Mouse (Mus musculus) cerebellum, adult 18-20 months (tissue): ENCODE measurements around the gene Slc9a5.

ENCODE experiments used
- DNase-seq, 2 experiments: peaks; one replicate each; pipeline ENCODE4 v3.0.0; 2021

The Slc9a5 gene

DNA sequence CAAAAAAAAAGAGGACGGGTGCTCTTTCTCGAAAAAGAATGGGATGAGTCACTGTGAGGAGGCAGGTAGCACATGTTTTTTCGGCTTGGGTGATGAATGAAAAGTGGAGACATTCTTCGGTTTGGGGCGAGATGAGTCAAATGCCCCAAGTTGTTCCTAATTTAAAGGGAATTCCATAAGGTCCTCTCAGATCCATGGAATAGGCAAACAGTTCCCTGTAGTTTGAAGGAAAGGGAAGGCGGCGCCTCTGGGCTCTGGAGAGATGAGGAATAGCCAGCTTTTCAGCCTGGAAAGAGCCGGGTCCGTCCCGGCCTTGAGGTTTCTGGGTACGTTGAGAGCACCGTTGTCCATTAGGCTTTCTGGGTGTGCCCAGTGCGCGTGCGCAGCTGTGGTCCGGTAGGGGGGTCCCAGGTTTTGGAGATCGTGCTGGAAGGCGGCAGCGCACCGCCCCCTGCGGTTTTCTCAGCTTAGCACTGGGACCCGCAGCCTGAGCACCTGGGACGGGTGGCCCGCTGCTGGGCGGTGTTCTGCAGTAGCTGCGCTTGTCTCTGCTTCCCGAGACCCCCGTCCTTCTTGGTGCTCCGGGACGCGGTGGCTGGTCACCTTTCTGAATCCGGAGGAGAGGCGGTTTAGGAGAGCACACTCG lies at the start of gene Slc9a5:
Gene Slc9a5 (plus strand): TSS at position 394 of the 646 bp plus-strand sequence.
- peak; percentile 64 to 75 for DNase-seq

DNA sequence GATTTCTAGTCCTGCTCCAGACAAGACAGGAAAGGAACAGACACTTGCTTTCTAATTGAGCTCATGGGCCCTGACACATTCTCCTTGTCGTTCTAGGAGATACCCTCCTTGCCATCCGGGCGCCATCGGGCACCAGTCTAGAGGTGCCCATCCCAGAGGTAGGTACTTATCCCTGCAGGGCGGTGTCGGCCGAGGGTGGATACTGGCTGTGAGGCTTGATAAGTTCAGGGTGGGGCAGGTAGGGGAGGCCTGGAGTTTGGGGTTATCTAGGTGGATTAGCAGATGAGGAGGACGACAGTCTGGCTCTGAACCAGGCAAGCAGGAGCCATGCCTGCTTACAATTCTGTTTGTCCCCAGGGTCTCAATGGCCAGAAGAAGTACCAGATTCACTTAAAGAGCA lies 48.7 kb upstream of the Slc9a5 start:
- DNase-seq: no peak

DNA sequence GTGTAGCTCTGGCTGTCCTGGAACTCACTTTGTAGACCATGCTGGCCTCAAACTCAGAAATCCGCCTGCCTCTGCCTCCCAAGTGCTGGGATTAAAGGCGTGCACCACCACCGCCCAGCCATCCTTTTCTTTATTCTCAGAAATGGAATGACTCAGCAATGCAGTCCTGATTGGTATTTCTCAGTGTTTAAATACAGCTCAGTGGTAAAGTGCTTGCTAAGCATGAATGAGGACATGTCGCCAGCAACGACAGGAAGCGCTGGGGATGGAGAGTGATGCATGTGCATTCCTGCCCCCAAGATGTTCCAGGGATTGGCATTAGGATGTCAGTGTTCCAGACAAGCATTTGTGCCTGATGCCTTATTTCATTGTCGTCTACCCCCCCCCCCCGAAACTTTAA lies 45.2 kb upstream of the Slc9a5 start:
- DNase-seq: no peak

DNA sequence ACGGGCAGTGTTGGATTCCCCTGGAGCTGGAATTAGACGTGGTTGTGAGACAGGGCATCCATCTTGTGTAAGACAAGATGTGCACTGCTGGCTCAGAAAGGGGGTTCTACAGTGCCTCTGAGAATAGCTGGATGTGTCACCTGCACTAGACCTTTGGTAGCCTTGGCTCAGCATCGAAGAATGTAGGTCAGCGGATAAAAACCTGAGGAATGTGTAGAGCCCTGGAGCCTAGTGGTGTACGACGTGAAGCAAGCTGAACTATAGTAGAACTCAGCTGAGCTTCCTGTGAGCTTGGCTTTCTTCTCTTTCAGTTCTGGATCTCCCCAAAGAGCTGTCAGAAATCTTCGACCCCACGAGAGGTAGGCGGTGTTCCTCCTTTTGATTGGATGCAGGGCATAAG lies 44.8 kb upstream of the Slc9a5 start:
- no peak for DNase-seq

DNA sequence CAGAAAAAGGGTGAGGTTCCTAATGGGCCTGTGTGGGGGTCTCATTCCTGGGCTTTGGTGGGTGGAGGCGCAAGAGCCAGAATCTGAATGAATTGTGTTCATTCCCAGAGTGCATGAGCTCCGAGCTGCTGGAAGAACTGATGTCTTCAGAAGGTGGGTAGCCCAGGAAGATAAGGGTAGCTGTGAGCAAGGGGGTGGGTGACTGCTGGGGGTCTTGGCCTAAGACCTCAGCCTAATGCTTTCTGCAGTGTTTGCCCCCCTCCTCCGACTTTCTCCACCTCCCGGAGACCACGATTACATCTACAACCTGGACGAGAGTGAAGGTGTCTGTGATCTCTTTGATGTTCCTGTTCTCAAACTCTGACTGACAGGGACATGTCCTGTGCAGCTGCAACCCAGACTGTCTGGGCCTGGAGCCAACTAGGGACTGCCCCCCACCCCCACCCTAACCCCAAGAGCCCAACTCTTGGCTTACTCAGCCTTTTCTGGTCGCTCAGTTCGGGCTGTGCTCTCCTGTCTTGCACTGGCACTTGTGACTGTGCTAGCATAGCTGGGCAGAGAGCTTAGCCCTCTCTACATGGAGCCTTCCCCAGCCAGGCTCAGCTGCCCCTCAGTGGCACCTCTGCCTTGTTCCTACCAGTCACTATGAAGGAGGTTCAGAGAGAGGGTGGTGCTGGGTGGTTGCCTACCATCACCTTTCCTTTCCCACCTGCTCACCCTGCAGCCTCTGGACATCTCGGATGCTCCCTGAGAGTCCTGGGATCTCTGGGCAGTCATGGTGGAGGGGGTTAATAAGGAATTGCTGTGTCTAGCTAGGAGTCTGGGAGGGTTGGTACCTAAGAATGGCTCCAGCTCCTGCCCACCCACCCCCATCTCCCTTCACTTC lies 44.1 kb upstream of the Slc9a5 start:
- DNase-seq: no peak

DNA sequence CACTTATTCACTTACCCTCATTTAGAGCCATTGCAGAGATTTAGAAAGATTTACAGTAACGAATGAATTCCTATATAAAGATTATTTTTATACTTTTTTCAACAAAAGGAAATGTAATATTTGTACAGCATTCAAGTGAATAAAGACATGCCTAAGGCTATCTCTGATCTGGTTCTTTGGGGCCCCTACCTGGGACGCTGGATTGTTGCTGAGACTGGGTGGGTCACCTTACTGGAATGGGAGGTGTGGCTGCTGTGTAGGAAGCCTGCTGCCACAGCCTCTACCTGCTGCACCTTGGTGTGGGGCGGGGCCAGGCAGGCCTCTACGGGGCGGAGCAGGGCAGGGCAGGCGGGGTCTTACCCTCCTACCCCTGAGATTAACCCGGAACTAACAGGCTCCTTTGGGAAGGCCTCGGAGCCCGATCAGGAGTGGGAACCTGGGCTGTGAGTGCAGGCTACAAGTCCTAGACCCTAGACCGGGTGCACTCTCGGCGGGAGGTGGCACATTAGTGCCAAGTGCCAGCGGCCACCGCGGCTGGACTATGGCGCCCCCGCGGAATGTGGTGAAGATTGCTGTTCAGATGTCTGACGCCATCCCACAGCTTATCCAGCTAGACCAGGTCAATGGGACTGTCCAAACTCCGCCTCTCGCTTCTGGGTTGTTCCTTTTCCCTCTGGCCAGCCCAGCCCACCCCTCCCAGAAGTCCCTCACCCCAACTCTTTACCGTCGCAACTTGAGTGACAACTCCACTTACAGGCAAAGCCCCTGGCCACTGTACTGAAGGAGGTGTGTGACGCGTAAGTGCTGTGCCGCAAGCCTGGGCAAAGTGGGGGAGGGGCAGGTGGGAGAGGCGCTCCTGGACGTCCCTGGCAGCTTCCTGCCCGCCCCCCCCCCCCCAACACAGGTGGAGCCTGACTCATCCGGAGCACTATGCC lies 43.2 kb upstream of the Slc9a5 start, which contains the start of gene Elmo3:
Gene Elmo3 (plus strand): TSS at position 391 of the 935 bp plus-strand sequence.
- peak; percentile 76 to 80 for DNase-seq

DNA sequence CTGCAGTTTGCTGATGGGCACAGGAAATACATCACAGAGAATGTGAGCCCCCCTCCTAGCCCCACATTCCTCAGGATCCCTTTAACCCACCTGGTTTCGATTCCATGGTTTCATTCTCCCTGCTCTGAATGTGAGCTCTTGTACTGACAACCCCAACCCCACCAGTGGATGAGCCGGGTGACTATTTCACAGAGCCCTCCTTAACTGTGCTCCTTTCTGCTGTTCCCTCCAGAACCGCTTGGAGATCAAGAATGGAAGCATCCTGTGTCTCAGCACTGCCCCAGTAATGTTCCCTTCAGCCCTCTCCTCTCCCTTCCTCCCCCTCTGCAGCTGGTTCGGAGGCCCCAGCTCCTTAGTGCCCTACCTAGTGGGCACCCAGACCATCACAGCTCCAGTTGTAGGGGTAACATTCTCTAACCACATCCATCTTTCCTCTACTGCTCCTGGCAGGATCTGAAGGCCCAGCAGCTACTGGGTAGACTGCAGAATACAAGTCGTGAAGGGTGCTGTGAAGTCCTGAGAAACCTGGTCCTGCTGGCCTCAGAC lies 42.4 kb upstream of the Slc9a5 start:
- DNase-seq: peak in 1 of 2 experiments; percentile 39

DNA sequence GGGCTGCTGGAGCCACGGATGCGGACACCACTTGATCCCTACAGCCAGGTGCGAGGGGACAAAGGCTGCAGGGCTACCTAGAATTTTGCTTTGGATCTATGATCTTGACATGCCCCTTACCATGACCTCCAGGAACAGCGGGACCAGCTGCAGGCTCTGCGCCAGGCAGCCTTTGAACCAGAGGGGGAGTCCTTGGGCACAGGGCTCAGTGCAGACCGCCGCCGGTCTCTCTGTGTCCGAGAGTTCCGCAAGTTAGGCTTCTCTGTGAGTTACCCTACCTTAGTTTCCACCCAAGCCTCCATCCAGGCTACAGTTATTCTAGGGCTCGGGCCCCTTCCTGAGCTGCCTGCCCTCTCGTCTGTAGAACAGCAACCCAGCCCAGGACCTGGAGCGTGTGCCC lies 41.0 kb upstream of the Slc9a5 start:
- peak in 1 of 2 experiments; percentile 37 for DNase-seq

DNA sequence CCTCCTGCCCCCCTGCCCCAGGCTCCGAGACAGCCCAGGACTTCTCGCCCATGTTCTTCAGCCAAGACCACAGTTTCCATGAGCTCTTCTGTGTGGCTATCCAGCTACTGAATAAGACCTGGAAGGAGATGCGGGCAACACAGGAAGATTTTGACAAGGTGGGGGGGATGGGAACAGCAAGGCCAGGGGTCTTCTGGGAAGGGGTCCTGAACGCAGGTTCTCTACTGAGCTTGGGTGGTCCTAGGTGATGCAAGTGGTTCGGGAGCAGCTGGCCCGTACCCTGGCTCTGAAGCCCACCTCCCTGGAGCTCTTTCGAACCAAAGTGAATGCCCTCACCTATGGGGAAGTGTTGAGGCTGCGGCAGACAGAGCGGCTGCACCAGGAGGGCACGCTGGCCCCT lies 40.2 kb upstream of the Slc9a5 start:
- peak in 1 of 2 experiments; percentile 43 for DNase-seq

DNA sequence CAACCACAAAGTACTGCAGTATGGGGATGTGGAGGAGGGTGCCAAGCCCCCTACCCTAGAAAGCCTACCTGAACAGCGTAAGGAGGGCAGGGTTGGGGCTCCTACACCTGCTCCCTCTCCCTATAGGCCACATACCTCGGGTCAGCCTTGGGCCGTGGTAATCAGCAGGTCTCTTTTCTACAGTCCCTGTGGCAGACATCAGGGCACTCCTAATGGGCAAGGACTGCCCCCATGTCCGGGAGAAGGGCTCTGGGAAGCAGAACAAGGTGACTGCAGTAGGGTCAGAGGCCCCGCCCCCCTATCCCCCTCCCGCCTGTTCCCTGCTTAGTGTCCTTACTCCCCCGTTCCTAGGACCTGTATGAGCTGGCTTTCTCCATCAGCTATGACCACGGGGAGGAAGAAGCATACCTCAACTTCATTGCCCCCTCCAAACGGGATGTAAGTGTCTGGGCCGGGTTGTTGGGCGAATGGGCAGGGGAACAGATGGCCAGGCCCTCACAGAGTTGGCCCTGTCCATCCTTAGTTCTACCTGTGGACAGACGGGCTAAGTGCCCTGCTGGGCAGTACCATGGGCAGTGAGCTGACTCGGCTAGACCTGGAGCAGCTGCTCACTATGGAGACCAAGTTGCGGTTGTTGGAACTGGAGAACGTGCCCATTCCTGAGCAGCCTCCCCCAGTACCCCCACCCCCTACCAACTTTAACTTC lies 39.3 kb upstream of the Slc9a5 start:
- DNase-seq: peak; percentile 93 to 95

DNA sequence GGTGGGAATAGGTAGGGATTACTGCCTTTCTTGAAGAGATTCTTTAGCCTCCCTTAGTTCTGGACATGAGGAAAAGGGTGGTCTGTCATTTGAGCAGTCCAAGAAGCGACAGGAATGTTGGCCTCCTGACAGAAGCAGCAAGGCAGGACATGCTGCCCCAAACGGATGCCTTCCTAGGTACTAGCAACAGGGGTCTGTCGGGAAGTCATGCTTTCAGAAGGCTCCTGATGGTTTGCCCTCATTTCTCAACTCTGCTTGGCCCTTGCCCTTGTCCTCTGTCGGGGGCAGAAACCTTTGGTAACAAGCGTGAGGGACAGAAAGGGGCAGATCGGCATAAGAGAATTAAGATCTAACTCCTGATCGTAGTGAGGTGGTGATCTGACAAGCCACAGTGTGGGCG lies 38.5 kb upstream of the Slc9a5 start:
- DNase-seq: peak in 1 of 2 experiments; percentile 46

DNA sequence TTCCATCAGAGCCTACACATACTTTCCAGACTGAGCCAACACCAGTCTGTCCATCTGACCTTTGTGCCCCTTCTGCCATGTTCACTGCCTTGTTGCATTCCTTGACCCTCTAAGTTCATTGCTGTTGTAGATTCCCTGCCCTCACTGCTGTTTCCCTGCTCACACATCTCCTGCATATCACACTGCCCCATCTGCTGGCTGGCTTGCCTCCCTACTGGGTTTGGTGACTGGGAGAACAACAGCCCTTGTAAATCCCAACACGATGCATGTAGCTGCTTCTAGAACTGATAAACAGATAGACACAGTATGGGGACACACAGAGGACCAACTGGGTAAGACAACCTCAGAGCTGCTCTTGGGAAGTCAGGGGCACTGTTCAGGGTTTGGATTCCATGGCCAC lies 36.9 kb upstream of the Slc9a5 start:
- DNase-seq: no peak

DNA sequence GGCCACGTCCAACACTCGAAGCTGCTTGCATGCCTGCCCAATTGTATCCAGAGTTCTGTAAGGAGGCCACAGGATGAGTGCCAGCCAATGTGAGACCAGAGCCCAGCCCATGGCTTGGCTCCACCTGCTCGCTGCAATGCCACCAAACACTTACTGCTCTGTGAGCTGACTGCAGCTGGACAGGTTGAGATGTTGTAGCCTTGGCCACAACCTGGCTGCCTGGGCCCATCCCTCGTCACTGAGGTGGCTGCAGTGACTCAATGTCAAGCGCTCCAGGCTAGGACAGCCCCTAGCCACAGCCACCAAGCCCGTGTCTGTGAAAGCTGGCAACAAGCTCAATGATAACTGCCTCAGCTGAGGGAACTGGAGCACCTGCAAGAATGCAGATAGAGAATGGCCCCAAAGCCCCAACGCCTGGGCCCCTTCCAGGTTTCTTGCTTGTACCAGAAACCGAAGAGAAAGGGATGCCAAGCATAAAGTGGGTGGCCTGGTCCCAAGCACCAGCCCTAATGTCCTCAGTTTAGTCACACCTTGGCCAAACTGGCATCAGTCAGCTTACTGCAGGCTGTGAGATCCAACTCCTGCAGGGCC lies 35.7 kb upstream of the Slc9a5 start:
- DNase-seq: peak in 1 of 2 experiments; percentile 55

DNA sequence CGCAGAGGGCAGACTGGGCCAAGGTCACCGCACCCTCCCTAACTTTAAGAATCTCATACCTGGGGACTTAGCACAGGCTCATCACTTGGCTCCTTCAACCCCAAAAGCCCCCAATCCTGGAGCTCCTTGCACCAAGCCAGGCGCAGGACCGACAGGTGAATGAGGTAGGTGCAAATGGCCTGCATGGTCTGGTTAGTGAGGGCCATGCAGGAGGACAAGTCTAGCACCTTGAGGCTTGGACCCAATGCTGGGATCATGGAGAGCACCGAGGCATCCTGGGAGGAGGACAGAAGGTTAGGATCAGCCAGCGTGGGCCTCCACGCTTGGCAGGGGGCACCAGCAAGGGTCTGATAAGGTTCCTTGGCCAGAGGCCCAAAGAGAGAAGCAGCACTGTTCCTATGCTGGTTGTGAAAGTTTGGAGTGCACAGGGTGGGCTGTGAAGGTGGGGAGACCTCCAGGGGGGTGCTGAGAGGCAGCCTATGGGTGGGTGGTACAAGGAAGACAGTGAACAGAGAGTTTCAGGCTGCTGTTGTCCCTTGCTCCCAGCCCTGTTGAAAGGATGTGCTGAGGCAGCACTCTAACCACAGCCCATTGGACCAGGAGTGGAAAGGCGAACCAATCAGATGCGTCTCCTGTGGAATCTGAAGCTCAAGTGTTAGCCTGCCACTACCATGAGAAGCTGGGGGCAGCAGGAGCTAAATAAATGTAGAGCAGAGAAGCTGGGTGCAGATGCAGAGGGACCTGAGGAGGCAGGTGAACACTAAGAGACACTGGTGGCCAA lies 34.8 kb upstream of the Slc9a5 start:
- no peak for DNase-seq

DNA sequence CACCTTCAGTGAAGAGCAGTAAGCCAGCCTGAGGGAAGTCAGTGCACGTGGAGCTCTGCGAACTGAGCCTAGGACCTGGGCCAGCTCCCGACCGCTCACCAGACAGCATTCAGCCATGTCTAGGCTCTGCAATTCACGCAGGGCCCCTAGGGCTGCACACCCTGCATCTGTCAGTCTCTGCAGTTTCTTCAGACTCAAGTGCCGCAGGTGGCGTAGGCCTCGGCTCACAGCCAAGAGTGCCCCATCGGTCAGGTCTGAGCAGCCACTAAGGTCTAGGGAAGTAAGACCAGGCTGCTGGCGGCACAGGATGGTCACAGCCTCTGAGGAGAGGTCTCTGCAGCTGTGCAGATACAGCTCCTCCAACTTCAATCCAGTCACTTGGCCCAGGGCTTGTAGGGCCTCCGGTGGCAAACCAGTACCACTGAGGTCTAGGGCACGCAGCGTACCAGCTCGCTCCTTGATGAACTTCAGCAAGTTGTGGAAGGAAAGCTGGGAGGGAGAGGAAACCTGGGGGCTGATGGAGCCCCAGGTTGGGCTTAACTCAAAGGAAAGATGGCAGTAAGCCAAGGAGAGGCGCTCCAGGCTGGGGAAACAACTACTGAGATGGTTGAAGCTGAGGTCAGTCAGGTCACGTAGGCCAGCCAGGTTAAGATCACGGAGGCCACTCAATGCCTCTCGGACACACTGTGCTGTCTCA lies 33.4 kb upstream of the Slc9a5 start:
- peak; percentile 61 to 64 for DNase-seq

DNA sequence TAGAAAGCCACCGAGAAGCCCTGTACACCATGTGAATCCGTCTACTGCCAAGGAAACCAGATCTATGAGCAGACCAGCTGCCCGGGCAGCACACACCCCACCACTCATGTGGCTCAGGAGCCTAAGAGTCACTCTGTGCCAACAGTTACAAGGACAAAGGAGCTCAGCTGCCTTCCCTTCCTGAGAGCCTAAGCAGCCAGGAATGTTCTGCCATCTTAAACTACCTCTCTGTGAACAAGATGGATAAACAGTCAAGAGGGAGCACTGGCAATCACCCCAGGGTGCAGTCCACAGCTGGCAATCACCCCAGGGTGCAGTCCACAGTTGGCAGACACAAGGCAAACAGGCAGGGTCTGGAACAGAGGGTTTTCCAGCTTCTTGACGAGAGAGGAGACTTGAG lies 30.7 kb upstream of the Slc9a5 start:
- DNase-seq: no peak

DNA sequence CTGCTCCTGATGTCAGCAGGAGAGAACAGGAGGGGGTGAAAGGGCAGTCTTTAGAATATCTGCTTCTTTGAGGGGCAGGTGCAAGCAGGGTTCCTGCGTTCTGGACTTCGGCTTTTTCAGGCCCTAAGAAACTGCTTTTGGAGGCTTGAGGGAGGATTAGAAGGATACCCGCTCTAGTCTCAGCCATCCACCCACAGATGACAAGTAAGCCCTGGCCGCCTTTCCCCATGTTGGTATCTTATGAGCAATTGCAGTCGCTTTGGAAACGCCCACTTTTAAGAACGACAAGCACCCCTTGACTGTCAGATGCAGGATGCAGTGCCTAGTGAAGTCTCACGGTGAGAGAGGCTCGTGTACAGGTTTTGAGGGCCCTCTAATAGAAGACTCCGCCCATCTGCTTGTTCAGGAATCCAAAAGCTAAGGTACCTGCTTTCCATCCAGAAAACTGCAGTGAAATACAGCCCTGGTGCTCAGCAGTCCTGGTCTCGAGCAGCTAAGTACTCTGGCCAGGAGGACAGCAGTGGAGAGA lies 29.9 kb upstream of the Slc9a5 start:
- DNase-seq: no peak

DNA sequence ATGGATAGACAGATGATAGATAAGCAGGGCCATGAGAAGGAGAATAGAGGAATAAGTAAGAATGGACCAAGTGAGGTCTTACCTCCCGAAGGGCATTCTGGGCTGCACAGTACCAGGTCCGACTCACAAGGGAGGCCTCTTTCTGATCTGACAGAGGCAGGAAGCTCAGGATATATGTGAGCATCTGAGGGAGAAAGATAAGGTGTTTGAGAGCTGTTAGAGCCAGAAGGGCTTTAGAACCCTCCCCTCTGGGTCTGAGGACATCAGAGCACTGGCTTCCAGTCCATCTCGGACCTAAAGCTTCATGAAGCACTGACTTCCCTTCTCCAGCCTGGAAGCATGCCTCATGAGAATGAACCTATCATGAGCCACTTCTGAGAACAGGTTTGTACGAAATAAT lies 25.5 kb upstream of the Slc9a5 start:
- DNase-seq: no peak

DNA sequence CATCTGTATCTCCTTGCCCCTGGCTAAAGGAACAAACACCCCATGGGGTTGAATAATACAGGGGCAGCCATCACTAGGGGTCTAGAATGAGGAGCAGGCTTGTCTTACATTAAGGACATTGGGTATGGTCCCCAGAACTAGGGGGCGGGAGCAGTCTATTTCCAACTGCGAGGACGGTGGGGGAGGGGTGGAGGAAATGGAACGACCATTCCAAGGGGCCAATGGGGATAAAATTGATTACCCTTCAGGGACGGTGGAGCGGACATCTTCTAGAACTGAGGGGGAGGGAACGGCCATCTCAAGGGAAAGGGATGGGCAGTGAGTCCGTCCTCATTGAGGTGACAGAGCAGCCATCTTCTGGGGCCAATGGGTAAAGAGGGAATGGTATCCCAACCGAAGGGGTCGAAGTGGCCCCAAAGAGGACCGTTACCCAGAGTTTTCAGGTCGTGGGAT lies 23.0 kb upstream of the Slc9a5 start:
- DNase-seq: no peak
